Mouse (Mus musculus): ENCODE measurements around the gene Ctsm. TPM values are rescaled to one million over a fixed set of nuclear protein-coding genes. Genes with fewer than 3 reads are reported as not detected.
"Not testable (repeated sequence)": the region's sequence is repeated elsewhere in the genome, so short reads cannot be mapped to it uniquely, and the experiment has no call there.

Ctsm gene
- not detected in 2 replicates for polyA plus RNA-seq (2012; rRNA removed)

GRCm38 (mm10) chr13:61541631-61542030, at the start of gene Ctsm:
Ctsm (minus strand) TSS chr13:61541839.
- DNase-seq: no peak
- TF ChIP-seq POLR2A (IDR thresholded peaks at IDR 0.05; ENCODE audit: borderline replicate concordance, extremely low read depth, low read depth, low read length) (no peak), CTCF (IDR thresholded peaks at IDR 0.05; ENCODE audit: insufficient read depth, low read length) (no peak)
- H3K4me3 ChIP-seq (replicated peaks; ENCODE audit: extremely low read depth, low read depth, low read length): no peak within 1 kb of the TSS
- 59% methylated on average over 4 of the region's 4 CpGs for WGBS
- no peaks in the 10 kb centered on the region for H3K4me1 ChIP-seq (ENCODE audit: control insufficient read depth, insufficient read depth, low read length)

DNA sequence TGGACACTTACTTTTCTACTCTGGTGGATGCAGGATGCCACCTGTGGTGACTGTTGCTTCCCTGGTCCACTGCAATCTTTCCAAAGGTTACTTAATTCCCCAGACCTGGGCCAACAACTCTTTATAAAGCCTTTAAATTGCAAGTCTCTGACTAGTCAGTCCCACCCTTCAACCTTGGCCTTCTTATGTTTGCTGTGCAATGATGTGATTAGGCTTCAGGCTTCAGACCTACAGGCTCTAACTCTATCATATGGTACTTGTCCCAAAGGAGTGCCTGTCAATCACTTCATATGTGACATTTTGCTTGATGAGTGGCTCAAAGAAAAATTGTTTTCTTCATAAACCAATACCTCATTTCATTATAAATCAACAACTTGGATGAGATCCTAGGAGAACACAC, 28.4 kb upstream of the Ctsm start, which contains the start of gene Cts3:
Gene Cts3, minus strand, starts transcription at position 101 of the 400 bp plus-strand sequence.
- no peak for DNase-seq
- TF ChIP-seq CTCF (IDR thresholded peaks at IDR 0.05; ENCODE audit: insufficient read depth, low read length) (no peak), POLR2A (IDR thresholded peaks at IDR 0.05; ENCODE audit: borderline replicate concordance, extremely low read depth, low read depth, low read length) (no peak)
- no peaks in the 10 kb centered on the region for H3K4me1 ChIP-seq (ENCODE audit: control insufficient read depth, insufficient read depth, low read length)
- H3K4me3 ChIP-seq (replicated peaks; ENCODE audit: extremely low read depth, low read depth, low read length): no peak within 1 kb of the TSS

- WGBS: 23% methylated on average over 1 of the region's 1 CpGs
- DNase-seq; H3K4me3 ChIP-seq (replicated peaks; ENCODE audit: extremely low read depth, low read depth, low read length); H3K4me1 ChIP-seq (ENCODE audit: control insufficient read depth, insufficient read depth, low read length): not testable (repeated sequence)
These were observed 26.4 kb upstream of the Ctsm start, which contains the start of gene Gm49352 for GRCm38 (mm10) chr13:61568074-61568473. Gm49352 (minus strand) TSS chr13:61568174.

Other genes starting within 250 kb of the Ctsm start
- gene Cts7, start 183.6 kb downstream of the Ctsm start, polyA plus RNA-seq (2012; rRNA removed): not detected in 2 replicates
- gene Gm49352, start 26.3 kb upstream of the Ctsm start, polyA plus RNA-seq (2012; rRNA removed): not detected in 2 replicates
- not detected in 2 replicates for gene Cts3, start 28.3 kb upstream of the Ctsm start, polyA plus RNA-seq (2012; rRNA removed)